Mouse (Mus musculus): ENCODE measurements around the gene Mdh1b. TPM values are rescaled to one million over a fixed set of nuclear protein-coding genes. Genes with fewer than 3 reads are reported as not detected.

The Mdh1b gene
- total RNA-seq (2021) = under 1 TPM in 1 of 2 experiments, not detected in 1; 0.34 TPM

DNA sequence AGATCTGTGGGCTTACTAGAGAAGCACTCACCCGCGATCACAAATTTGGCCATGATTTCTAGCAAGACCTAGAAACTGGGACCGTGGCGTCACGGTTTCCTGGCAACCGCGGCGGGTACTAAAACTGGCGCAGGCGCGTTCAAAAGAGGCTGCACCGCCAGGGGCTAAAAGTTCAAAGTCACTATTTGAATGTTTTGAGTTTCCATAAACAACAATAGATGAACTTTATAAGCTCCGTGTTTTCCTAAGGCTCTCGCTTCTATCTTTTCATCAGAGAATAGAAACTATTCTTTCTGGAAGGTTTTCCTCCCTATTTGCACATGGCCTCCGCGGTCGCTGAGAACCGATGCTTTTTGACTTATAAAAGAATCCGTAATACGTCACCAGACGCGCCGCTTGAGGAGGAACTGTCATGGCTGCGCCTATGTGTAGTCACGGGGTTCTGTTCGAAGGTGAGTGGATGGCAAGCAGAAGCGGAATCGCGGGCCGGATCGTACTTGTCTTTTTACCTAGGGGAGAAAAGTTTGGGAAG, at the start of gene Mdh1b, which contains the start of gene Fastkd2:
Gene Mdh1b, minus strand, starts transcription at position 79 of the 532 bp plus-strand sequence.
Gene Fastkd2, plus strand, starts transcription at position 375 of the 532 bp plus-strand sequence.
- intact Hi-C loops (cut with DNase I) = no loop called here
- DNase-seq = peak; percentile 87

DNA sequence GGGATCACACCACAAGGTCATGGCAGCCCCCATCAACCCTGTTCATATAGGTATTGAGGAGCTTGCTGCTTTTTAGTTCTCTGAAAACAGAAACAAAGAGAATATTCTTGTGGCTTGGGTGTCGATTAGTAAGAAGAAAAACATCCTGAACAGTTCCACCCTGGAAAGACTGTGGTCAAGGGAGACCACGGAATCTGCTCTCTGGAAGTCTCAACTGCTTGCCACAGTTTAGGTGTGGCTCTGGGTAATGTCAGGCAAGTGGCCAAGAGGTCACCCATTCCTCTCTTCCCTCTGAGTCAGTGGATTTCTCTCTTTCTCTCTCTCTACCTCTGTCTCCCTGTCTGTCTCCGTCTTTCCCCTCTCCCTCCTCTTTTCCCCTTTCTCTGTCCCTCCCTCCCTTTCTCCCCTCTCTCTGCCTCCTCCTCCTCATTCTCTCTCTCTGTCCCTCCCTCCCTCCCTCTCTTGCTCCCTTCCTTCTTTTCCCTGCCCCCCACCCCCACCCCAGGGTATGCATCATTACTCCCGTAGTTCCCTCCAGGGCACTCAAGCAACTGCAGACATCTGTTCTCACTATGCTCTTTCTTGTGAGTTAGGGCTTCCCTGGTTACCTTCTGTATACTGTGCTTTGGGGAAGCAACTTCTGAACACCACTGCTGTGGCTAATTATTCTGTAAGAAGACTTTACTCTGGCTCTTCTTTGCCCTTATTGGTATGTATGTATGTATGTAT, 46.9 kb upstream of the Mdh1b start:
- intact Hi-C loops (cut with DNase I) = no loop called here

GRCm38 (mm10) chr1:63776396-63776795, 46.3 kb upstream of the Mdh1b start:
- no peak for DNase-seq
- intact Hi-C loops (cut with DNase I) = no loop called here

More for the DNA sequence above, 46.9 kb upstream of the Mdh1b start:
- no peak for DNase-seq

GRCm38 (mm10) chr1:63770309-63770708, 40.2 kb upstream of the Mdh1b start:
- DNase-seq = no peak
- intact Hi-C loops (cut with DNase I) = no loop called here

DNA sequence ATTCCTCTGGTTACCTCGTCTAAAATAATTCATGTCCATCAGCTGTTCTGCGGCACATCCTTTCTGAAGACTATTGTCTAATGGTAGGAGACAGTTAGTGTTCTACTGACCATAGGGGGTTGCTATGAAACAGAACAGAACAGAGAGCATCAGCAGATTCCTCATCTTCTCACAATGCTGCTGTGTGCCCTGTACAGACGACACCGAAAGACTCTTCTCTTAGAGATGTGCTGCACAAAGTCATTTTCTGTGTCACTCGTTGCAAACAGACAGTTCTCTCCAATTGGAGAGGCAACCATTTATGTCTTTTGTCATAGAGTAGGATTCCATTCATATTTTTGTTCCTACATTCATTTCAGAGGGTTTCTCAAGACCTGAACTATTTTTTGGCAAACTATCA, 39.0 kb upstream of the Mdh1b start, which contains the start of gene 4933402D24Rik:
Gene 4933402D24Rik, minus strand, starts transcription at position 101 of the 400 bp plus-strand sequence.
- DNase-seq = no peak
- intact Hi-C loops (cut with DNase I) = loop anchor here (10.0 kb wide), 3 partner anchors 186 to 536 kb away; no protein-coding TSS in a partner anchor

GRCm38 (mm10) chr1:63768112-63768511, 38.0 kb upstream of the Mdh1b start:
- intact Hi-C loops (cut with DNase I) = loop anchor here (10.0 kb wide), 3 partner anchors 187 to 537 kb away; no protein-coding TSS in a partner anchor
- DNase-seq = peak; percentile 17

- intact Hi-C loops (cut with DNase I) = loop anchor here (5.0 to 10.0 kb wide), 4 partner anchors 190 to 540 kb away; no protein-coding TSS in a partner anchor
- DNase-seq = no peak
Measured at GRCm38 (mm10) chr1:63764395-63764794, 34.3 kb upstream of the Mdh1b start.

DNA sequence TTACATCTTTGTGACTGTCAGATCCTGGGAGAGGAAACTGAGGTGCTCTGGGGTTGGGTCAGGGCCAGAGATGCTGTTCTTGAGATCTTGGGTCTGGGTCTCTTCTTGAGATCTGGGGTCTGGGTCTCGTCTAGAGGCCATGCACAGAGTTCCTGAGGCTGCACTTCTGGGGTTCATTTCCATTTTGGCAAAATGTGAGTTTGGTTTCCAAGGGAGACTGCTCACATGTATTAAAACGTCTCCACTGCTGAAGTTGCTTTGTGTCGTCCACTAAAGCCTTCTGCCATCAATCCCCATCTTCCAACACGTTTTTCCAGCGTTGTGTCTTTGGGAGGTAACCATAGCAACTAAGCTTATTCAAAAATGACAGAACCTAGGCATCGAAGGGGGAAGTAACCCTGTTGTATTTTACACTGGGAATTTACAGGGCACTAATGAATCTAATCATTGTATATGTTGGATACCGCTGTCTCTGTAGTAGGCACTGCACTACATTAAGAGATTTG, 33.8 kb upstream of the Mdh1b start:
- peak; percentile 4 for DNase-seq
- intact Hi-C loops (cut with DNase I) = loop anchor here (2.0 to 10.0 kb wide), 5 partner anchors 191 to 685 kb away; no protein-coding TSS in a partner anchor

- DNase-seq = peak; percentile 30
- intact Hi-C loops (cut with DNase I) = loop anchor here (2.0 to 10.0 kb wide), 5 partner anchors 192 to 686 kb away; no protein-coding TSS in a partner anchor
Measured at GRCm38 (mm10) chr1:63763212-63763694, 33.1 kb upstream of the Mdh1b start.

- no peak for DNase-seq
- intact Hi-C loops (cut with DNase I) = no loop called here
Measured at GRCm38 (mm10) chr1:63756005-63756404, 25.9 kb upstream of the Mdh1b start.

- intact Hi-C loops (cut with DNase I) = no loop called here
- DNase-seq = peak; percentile 2
Measured at GRCm38 (mm10) chr1:63729796-63730195, 322 bp downstream of the Mdh1b start.

DNA sequence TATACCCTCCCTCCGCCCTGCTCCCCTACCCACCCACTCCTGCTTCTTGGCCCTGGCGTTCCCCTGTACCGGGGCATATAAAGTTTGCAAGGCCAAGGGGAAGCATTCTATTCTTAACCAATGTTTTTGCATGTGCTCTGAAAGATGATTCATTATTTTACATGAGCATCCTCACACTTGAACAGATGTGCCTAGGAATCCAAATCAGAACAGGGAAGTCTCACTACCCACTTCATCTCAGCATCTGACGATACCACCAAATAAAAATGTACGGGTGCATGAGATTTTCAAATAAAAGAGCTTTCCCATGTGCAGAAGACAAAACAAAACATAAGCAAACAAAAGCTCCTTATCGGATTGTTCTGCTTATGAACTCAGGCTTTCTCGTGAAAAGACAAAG, 10.0 kb downstream of the Mdh1b start:
- intact Hi-C loops (cut with DNase I) = no loop called here
- DNase-seq = no peak

DNA sequence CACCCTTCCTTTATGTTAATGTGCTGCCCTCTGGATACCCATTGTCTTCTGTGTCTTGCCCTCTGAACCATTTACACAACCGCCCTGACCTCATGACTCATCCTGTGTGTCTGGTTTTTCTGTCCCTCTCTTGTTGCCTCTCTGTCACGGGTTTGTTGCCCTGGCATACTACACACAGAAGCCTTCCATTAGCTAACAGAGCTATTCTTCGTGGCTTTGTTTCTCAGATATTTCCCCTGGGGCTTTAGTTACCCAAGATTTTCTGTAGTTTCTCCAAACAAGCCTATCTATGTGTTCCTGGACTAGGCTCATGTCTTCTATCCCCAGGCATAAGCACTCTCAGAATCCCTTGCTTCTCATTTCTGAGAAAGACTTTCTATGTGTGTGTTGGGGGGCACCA, 21.2 kb downstream of the Mdh1b start:
- intact Hi-C loops (cut with DNase I) = no loop called here
- no peak for DNase-seq

GRCm38 (mm10) chr1:63705733-63706132, 24.4 kb downstream of the Mdh1b start:
- no peak for DNase-seq
- intact Hi-C loops (cut with DNase I) = no loop called here

- intact Hi-C loops (cut with DNase I) = no loop called here
- peak; percentile 57 for DNase-seq
Measured at GRCm38 (mm10) chr1:63696861-63697260, 33.3 kb downstream of the Mdh1b start.

- intact Hi-C loops (cut with DNase I) = no loop called here
- no peak for DNase-seq
Measured at GRCm38 (mm10) chr1:63686827-63687226, 43.3 kb downstream of the Mdh1b start, which contains the start of gene Dytn. Dytn (minus strand) TSS chr1:63686927.

GRCm38 (mm10) chr1:63675975-63676374, 54.1 kb downstream of the Mdh1b start:
- intact Hi-C loops (cut with DNase I) = no loop called here
- DNase-seq = no peak

GRCm38 (mm10) chr1:63668852-63669160, 61.3 kb downstream of the Mdh1b start:
- intact Hi-C loops (cut with DNase I) = loop anchor here (5.0 to 10.0 kb wide), 2 partner anchors 448 to 866 kb away; partner anchors contain the start of gene Creb1
- peak; percentile 10 for DNase-seq

DNA sequence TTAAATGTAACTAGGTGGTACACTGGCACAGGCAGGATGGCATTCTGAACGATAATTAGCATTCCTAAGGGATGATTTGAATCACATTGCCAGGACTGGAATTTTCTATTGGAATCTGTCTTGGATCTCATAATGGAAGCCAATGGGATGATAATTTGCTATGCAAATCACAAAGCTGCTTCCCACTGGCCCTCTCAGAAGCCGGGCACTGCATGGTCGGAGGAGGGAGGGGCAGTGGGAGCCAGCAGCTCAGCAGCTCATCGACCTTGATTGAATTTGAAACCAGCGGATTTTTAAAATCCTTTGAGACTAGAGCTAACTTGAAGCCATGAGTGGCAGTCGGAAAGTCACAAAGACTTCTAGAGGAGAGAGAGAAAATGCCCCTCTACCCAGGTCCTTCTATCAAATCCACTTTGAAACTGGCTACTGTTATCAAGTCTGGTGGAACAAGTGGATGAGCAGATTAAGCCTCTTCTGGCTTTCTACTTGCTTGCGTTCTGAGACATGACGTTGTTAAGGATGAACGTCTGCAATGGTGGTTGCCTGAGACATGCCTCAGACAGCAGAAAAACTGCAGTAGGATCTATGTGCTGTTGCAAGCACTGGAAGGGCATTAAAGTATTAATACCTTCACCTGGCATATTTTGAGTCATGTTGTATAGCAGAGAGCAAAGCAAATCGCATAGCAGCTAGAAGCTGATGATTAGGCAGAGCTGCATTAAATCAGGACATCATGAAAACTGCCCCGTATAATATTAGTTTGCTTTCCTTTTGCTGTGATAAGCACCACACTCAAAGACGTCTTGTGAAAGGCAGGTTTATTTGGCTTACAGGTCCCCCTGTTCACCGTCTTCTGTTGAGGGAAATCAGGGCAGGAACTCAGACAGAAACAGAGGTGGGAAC, 61.9 kb downstream of the Mdh1b start:
- intact Hi-C loops (cut with DNase I) = loop anchor here (5.0 to 10.0 kb wide), 2 partner anchors 449 to 867 kb away; partner anchors contain the start of gene Creb1
- DNase-seq = peak; percentile 37

Data from left cerebral cortex, postnatal 4 days (tissue).